Mouse (Mus musculus) gastrocnemius, postnatal 14 days (tissue): ENCODE measurements around the gene Gm49318. TPM values are rescaled to one million over a fixed set of nuclear protein-coding genes. Genes with fewer than 3 reads are reported as not detected.

Source experiments
- DNase-seq: peaks from one replicate; pipeline ENCODE4 v3.0.0; 2021; ENCODE audit warnings: mixed read lengths
- intact Hi-C: fragments of 180-260 bp; cut with DNase I; formaldehyde crosslinking; loops from one replicate; pipeline ENCODE4 v1.15.1; 2025; ENCODE audit warnings: low total_unique reads
- long read RNA-seq, 2 experiments: library from polyadenylated mRNA; stranded (forward); transcript quantifications; one replicate each; pipeline ENCODE4 v2.0.0; 2021
- total RNA-seq, 2 experiments: library from RNA; stranded (reverse); gene quantifications; 2 replicates each; pipeline ENCODE4 v1.2.3; 2021

The Gm49318 gene
- not detected for total RNA-seq
- long read RNA-seq, experiment 1, result 0 reads
- long read RNA-seq, experiment 2, result 0 reads

- peak; percentile 98 for DNase-seq
- intact Hi-C loops, result no loop called here
Measured at GRCm38 (mm10) chr9:22070791-22071573, at the start of gene Gm49318, which contains the start of gene Zfp653. Gene Gm49318 (minus strand): TSS chr9:22071259. Gene Zfp653 (minus strand): TSS chr9:22071376.

DNA sequence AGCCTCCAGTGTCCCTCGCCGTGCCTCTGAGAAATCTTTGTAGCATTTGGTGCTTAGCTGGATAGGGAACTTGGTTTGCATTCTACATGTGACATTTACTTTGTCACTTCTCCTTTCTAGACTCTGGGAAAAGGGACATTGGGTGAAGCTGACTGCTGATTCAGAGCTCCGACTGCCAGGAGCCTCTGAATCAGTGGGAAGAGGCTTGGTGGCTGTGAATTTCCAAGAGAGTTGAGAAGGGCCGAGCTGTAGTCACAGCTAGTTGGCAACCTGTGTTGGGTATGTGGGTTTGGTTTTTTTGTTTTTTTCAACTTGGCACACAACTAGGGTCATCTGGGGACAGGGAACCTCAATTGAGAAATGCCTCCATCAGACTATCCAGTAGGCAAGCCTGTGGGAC is 48.5 kb upstream of the Gm49318 start:
- intact Hi-C loops, result no loop called here
- DNase-seq, result no peak

GRCm38 (mm10) chr9:22117754-22118456 is 46.8 kb upstream of the Gm49318 start:
- DNase-seq, result no peak
- intact Hi-C loops, result no loop called here

GRCm38 (mm10) chr9:22116740-22117426 is 45.8 kb upstream of the Gm49318 start, which contains the start of gene Elof1:
Gene Elof1 (minus strand): TSS chr9:22117172.
- peak; percentile 91 for DNase-seq
- intact Hi-C loops, result no loop called here

GRCm38 (mm10) chr9:22116086-22116485 is 45.0 kb upstream of the Gm49318 start:
- DNase-seq, result no peak
- intact Hi-C loops, result no loop called here

DNA sequence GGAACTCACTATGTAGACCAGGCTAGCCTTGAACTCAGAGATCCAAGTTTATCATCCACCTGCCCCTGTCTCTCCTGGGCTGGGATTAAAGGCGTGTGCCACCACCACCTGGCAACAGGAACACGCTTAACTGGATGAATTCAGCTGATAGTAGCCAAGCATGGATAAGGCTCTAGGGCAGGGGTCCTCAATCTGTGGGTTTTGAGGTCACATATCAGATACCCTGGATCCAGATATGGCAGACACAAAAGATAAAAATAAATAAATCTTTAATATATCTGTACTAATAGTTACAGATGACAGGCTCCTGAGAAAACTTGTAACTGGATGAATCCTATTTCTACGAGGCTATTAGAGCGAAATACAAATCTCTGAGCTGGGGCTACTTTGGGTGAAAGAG is 44.6 kb upstream of the Gm49318 start:
- no peak for DNase-seq
- intact Hi-C loops, result no loop called here

GRCm38 (mm10) chr9:22108194-22108593 is 37.1 kb upstream of the Gm49318 start:
- no peak for DNase-seq
- intact Hi-C loops, result no loop called here

GRCm38 (mm10) chr9:22099922-22100321 is 28.9 kb upstream of the Gm49318 start:
- intact Hi-C loops, result no loop called here
- DNase-seq, result no peak

DNA sequence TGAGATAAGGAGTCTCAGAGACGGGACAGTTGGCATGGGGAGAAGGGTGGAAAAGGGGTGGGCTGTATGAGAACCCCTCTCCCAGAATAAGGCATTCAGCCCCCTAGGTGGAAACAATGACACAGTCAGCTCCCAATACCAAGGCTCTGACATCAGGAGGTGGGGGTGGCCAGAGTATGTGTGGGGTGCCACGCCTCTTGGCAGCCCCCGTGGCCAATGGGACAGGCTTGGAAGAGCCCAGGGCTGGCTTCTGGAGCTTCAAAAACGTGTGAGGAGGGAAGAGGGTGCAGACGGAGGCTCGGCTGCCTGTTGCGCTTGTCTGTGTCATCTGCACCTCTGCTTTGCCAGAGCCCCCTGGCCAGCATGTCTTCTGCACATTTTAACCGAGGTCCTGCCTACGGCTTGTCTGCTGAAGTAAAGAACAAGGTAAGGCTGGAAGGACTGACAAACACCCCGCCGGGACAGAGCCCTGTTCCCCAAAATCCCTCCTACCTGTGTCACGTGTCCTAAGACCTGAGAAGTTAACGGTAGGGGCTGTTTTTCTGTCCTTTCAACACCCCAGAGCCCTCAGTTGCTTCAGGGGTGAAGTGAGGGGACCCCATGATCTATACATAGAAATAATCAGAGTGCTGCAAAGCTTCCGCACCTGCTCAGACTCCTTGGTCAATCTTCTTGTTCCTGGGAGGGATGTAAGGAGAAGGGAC is 28.1 kb upstream of the Gm49318 start, which contains the start of gene Cnn1:
Cnn1 (plus strand) TSS at position 224 of the 704 bp plus-strand sequence.
- peak; percentile 27 for DNase-seq
- intact Hi-C loops, result no loop called here

DNA sequence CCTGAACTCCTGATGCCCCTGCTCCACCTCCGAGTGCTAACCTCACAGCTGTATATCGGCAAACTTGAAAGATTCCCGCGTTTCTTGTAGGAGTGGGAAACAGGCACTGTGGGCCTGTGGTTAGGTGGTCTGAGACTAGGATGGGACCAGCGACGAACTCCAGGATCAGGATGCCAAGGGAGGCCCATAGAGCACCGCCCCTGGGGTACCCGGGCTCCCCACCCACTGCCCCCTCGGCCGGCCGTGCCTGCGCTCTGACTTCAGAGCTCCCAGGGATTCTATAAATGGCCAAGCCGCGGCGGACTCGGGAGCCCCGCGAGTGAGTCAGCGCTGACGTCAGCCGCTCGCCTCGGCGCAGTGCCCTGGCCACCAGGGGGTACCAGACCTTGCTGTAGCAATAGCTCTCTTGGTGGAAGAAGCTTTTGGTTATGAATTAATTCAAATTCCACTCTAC is 24.8 kb upstream of the Gm49318 start:
- intact Hi-C loops, result no loop called here
- DNase-seq, result peak; percentile 85

- no peak for DNase-seq
- intact Hi-C loops, result no loop called here
Measured at GRCm38 (mm10) chr9:22092746-22093145, 21.7 kb upstream of the Gm49318 start.

- no peak for DNase-seq
- intact Hi-C loops, result no loop called here
Measured at GRCm38 (mm10) chr9:22089986-22090385, 18.9 kb upstream of the Gm49318 start.

- DNase-seq, result no peak
- intact Hi-C loops, result no loop called here
Measured at GRCm38 (mm10) chr9:22089281-22089680, 18.2 kb upstream of the Gm49318 start.

- intact Hi-C loops, result no loop called here
- no peak for DNase-seq
Measured at GRCm38 (mm10) chr9:22087034-22087618, 16.1 kb upstream of the Gm49318 start.

GRCm38 (mm10) chr9:22086012-22086411 is 15.0 kb upstream of the Gm49318 start:
- DNase-seq, result no peak
- intact Hi-C loops, result no loop called here

GRCm38 (mm10) chr9:22085022-22085834 is 14.2 kb upstream of the Gm49318 start, which contains the start of gene Ecsit:
Gene Ecsit (minus strand): TSS chr9:22085438.
- intact Hi-C loops, result no loop called here
- peak; percentile 89 for DNase-seq

DNA sequence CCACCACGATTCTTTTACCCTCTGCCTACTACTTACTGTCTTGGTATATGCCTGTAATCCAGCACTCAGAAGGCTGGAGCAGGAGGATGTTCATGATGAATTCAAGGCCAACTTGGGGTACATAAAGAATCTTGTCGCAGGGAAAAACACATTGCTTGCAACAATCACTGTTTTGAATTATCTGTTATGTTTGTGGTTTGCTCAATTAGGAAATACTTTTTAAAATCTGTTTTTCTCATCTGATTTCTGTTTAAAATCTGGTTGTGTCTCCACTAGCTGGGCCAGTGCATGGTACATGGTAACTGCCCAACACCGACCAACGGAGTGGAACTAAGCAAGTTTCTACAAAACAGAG is 13.6 kb upstream of the Gm49318 start:
- intact Hi-C loops, result no loop called here
- DNase-seq, result no peak

DNA sequence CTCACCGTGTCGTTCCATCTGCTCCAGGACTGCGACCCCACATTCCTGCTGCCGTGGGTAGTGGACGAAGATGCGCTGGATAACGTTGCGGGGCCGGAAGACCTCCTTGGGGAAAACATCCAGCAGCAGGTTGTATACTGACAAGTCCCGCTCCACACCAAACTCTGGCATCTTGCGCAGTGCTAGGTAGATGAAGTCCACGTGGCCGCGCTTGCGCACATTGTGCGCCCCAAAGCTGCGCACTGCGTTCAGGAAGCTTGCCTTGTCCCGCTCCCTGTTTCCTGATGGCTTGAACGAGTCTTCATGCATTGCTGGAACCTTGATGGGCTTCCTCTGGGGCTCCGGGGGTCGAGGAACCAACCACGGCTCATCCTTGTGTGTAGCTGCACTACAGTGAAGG is 5.2 kb upstream of the Gm49318 start:
- intact Hi-C loops, result no loop called here
- DNase-seq, result no peak
